Mouse (Mus musculus): ENCODE data around the gene Ywhah. TPM values are rescaled to one million over a fixed set of nuclear protein-coding genes. Genes with fewer than 3 reads are reported as not detected.

The Ywhah gene
- 100 to 1,000 TPM; 119 to 131 TPM for total RNA-seq (2023)

GRCm38 (mm10) chr5:33018561-33019425, at the start of gene Ywhah:
Gene Ywhah, plus strand, starts transcription at chr5:33018816.

Other genes starting within 250 kb of the Ywhah start
- 10 to 100 TPM; 38.6 to 41.9 TPM for gene Pisd, start 233.2 kb upstream of the Ywhah start, total RNA-seq (2023)
- gene Gm20671, start 191.7 kb upstream of the Ywhah start, total RNA-seq (2023), result not detected
- gene Prr14l, start 164.6 kb upstream of the Ywhah start, total RNA-seq (2023), result 10 to 100 TPM; 46.8 to 57.2 TPM
- 10 to 100 TPM; 60.2 to 62.6 TPM for gene Depdc5, start 155.1 kb upstream of the Ywhah start, total RNA-seq (2023)
- gene Slc5a1, start 85.4 kb downstream of the Ywhah start, total RNA-seq (2023), result not detected
- gene Spon2, start 199.6 kb downstream of the Ywhah start, total RNA-seq (2023), result under 1 TPM; 0.61 to 0.77 TPM